Mouse (Mus musculus) embryonic facial prominence, embryonic 11.5 days (tissue): Measurements from ENCODE around the gene Farp2. TPM values are rescaled to one million over a fixed set of nuclear protein-coding genes. Genes with fewer than 3 reads are reported as not detected.

Experiments used
- ATAC-seq: fragments of 200-750 bp; cut with Nextera tagmentation; replicated peaks from 2 replicates; pipeline ENCODE4 v1.8.0; 2017; ENCODE audit warnings: low read depth; ENCODE audit not compliant: insufficient number of reproducible peaks, low FRiP score, low TSS enrichment
- DNase-seq: peaks from one replicate; pipeline ENCODE4 v3.0.0-alpha.2; 2015; ENCODE audit warnings: low spot score
- H3K27ac ChIP-seq: fragments of 300-500 bp; sonication (generic); replicated peaks from 2 replicates; pipeline ENCODE4 v1.5.1; 2014; ENCODE audit warnings: mild to moderate bottlenecking, low read depth, low read length, control low read depth
- H3K27me3 ChIP-seq: fragments of 300-500 bp; sonication (generic); 2 replicates; pipeline ENCODE4 v1.6.1; 2014; ENCODE audit warnings: mild to moderate bottlenecking, low read length, moderate library complexity, mixed read lengths; ENCODE audit not compliant: control insufficient read depth, insufficient read depth
- H3K36me3 ChIP-seq: fragments of 300-500 bp; sonication (generic); replicated peaks from 2 replicates; pipeline ENCODE4 v1.6.1; 2014; ENCODE audit warnings: low read depth, mild to moderate bottlenecking, low read length, moderate library complexity, mixed read lengths; ENCODE audit not compliant: control insufficient read depth, insufficient read depth
- H3K4me1 ChIP-seq: fragments of 300-500 bp; sonication (generic); 2 replicates; pipeline ENCODE4 v1.6.1; 2014; ENCODE audit warnings: low read length, mixed read lengths; ENCODE audit not compliant: control insufficient read depth, insufficient read depth
- H3K4me2 ChIP-seq: fragments of 300-500 bp; sonication (generic); 2 replicates; pipeline ENCODE4 v1.6.1; 2014; ENCODE audit warnings: low read depth, mild to moderate bottlenecking, control low read depth, low read length, moderate library complexity
- H3K4me3 ChIP-seq: fragments of 300-500 bp; sonication (generic); 2 replicates; pipeline ENCODE4 v1.5.1; 2014; ENCODE audit warnings: low read depth, low read length, control low read depth
- H3K9ac ChIP-seq: fragments of 300-500 bp; sonication (generic); replicated peaks from 2 replicates; pipeline ENCODE4 v1.6.1; 2014; ENCODE audit warnings: mild to moderate bottlenecking, control low read depth, low read length
- H3K9me3 ChIP-seq: fragments of 300-500 bp; sonication (generic); replicated peaks from 2 replicates; pipeline ENCODE4 v1.6.1; 2016; ENCODE audit warnings: mild to moderate bottlenecking, low read length, inconsistent platforms, mixed read lengths; ENCODE audit not compliant: control insufficient read depth
- WGBS: fragments of 180-500 bp; shearing (Covaris S2); extraction: QIAGEN DNeasy Blood & Tissue Kit; methylation state at CpG from one replicate; pipeline ENCODE4 v1.1.7; 2014; 5-methylcytosine and 5-hydroxymethylcytosine counted together
- polyA plus RNA-seq: library from polyadenylated mRNA; unstranded; fragments of >200 nt; fragmentation: Nextera tagmentation; extraction: Ambion mirVana; gene quantifications from 2 replicates; pipeline ENCODE4 v1.2.1, GENCODE M21; 2014

The Farp2 gene
- polyA plus RNA-seq, 1 experiment from 2014 or later: 6.9 TPM

DNA sequence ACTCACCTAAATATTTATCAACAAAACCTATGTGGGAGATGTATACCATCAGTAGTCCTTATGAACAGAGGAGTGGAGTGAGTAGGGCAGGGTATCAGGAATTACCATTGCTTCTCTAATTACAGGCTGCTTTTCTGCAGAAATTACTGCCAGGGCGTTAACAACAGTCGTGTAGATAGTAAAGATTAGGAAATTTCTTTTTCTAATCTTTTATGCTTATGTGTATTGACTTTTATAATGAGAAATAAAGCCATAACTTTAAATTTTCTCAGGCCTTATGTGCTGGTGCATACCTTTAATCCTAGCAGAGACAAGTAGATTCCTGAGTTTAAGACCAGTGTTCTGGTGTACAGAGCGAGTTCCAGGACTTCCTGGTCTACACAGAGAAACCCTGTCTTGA, 52.9 kb downstream of the Farp2 start:
- WGBS: 92% methylated on average over 3 of the region's 3 CpGs
- Histone ChIP-seq H3K4me3 (no peak overlapping the region), H3K4me1 (no peaks in the 10 kb centered on the region), H3K9me3 (no peaks in the 10 kb centered on the region), H3K27ac (no peak overlapping the region), H3K4me2 (no peak overlapping the region), H3K9ac (no peak overlapping the region), H3K36me3 (no peaks in the 10 kb centered on the region), H3K27me3 (no peaks in the 10 kb centered on the region)
- no peak for DNase-seq
- no peak for ATAC-seq

DNA sequence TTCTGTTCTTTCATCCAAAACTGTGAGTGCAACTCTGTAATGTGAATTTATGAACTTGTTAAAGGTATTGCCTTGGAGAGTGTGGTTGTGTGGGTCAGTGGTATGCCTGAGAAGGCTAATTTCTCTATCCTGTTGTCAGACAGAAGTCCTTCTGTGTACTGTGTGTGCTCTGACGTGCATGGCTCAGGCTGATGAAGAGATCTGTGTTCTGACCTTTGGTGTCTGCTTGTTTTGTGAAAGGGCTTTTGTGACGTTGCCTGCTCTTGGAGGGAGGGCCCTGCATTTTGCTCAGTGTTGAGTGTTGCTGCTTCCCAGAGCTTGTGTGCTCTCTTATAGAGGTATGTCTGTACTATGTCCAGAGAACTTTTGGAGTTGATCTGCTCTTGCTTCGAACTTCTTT, 55.1 kb downstream of the Farp2 start:
- Histone ChIP-seq H3K36me3 (no peaks in the 10 kb centered on the region), H3K4me2 (no peak overlapping the region), H3K9ac (no peak overlapping the region), H3K9me3 (no peaks in the 10 kb centered on the region), H3K27me3 (no peaks in the 10 kb centered on the region), H3K27ac (no peak overlapping the region), H3K4me3 (no peak overlapping the region), H3K4me1 (no peaks in the 10 kb centered on the region)
- 49% methylated on average over 3 of the region's 3 CpGs for WGBS
- no peak for DNase-seq
- no peak for ATAC-seq

DNA sequence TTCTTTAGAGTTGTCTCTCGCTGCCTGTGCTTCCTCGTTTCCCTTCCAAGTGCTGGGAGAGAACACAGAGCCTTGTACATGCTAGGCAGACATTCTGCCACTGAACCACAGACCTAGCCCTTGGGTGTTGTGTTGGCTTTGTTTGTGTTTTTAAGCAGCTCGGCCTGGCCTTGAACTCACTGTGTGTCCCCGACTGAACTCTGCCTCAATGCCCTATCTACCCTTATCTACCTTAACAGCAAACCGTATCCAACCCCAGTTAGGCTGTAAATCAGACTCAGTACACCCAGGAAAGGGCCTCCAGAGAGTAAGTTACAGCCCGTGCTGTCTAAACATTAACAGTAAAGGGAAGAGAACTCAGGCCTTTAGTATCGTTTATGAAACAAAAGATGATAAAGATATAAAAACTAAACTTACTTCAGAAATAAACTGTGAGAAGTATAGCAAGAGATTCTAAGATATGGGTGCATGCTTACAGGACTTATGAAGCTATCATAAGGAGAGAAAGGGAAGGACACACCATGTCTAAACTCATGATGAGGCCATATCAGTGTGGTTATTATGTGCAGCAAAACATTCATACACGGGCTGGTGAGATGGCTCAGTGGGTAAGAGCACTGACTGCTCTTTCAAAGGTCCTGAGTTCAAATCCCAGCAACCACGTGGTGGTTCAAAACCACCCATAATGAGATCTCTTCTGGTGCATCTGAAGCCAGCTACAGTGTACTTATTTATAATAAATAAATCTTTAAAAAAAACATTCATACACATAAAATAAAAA, 56.0 kb downstream of the Farp2 start:
- no peak overlapping the region for H3K9ac ChIP-seq
- H3K4me1 ChIP-seq: no peaks in the 10 kb centered on the region
- H3K27me3 ChIP-seq: no peaks in the 10 kb centered on the region
- H3K4me3 ChIP-seq: no peak overlapping the region
- ATAC-seq (no peak), DNase-seq (no peak)
- no peak overlapping the region for H3K27ac ChIP-seq
- no peaks in the 10 kb centered on the region for H3K9me3 ChIP-seq
- no peaks in the 10 kb centered on the region for H3K36me3 ChIP-seq
- 85% methylated on average over 9 of the region's 9 CpGs for whole genome bisulfite sequencing
- H3K4me2 ChIP-seq: no peak overlapping the region

DNA sequence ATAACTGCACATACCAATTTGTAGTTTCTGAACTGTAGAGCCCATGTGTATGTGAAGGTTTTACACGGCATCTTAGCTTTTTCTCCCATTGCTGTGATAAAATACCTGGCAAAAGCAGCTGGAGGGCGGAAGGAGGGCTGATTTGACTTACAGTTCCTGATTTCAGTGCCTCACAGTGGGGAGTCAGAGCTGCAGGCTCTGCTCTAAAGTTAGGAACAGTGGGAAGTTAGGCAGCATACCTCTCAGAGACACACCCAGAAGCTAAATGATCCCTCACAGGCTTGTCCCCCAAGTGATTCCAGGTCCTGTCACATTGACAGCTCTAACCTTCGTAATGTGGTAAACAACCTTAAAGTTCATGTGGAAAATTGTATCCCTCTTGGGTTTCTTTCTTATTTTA, 65.2 kb downstream of the Farp2 start:
- H3K9me3 ChIP-seq: no peaks in the 10 kb centered on the region
- H3K4me2 ChIP-seq: no peak overlapping the region
- H3K9ac ChIP-seq: no peak overlapping the region
- no peaks in the 10 kb centered on the region for H3K36me3 ChIP-seq
- 85% methylated on average over 3 of the region's 3 CpGs for WGBS
- no peak for ATAC-seq
- no peaks in the 10 kb centered on the region for H3K27me3 ChIP-seq
- no peak overlapping the region for H3K4me3 ChIP-seq
- no peak for DNase-seq
- no peaks in the 10 kb centered on the region for H3K4me1 ChIP-seq
- H3K27ac ChIP-seq: no peak overlapping the region

- Histone ChIP-seq H3K4me1 (no peaks in the 10 kb centered on the region), H3K27ac (no peak overlapping the region), H3K36me3 (no peaks in the 10 kb centered on the region), H3K4me2 (no peak overlapping the region), H3K9ac (no peak overlapping the region), H3K27me3 (no peaks in the 10 kb centered on the region), H3K4me3 (no peak overlapping the region), H3K9me3 (no peaks in the 10 kb centered on the region)
- WGBS: 82% methylated on average over 4 of the region's 4 CpGs
- ATAC-seq (no peak), DNase-seq (no peak)
Observed at GRCm38 (mm10) chr1:93577861-93578260, 66.0 kb downstream of the Farp2 start.

GRCm38 (mm10) chr1:93581545-93581944, 69.7 kb downstream of the Farp2 start:
- Histone ChIP-seq H3K4me2 (no peak overlapping the region), H3K4me1 (no peaks in the 10 kb centered on the region), H3K27ac (no peak overlapping the region), H3K27me3 (no peaks in the 10 kb centered on the region), H3K4me3 (no peak overlapping the region), H3K9me3 (no peaks in the 10 kb centered on the region), H3K9ac (no peak overlapping the region), H3K36me3 (no peaks in the 10 kb centered on the region)
- ATAC-seq (no peak), DNase-seq (no peak)
- 94% methylated on average over 7 of the region's 7 CpGs for WGBS

- no peaks in the 10 kb centered on the region for H3K27me3 ChIP-seq
- H3K36me3 ChIP-seq: no peaks in the 10 kb centered on the region
- H3K4me2 ChIP-seq: no peak overlapping the region
- no peak overlapping the region for H3K9ac ChIP-seq
- DNase-seq (no peak), ATAC-seq (no peak)
- H3K9me3 ChIP-seq: no peaks in the 10 kb centered on the region
- no peaks in the 10 kb centered on the region for H3K4me1 ChIP-seq
- no peak overlapping the region for H3K4me3 ChIP-seq
- WGBS: 69% methylated on average over 3 of the region's 3 CpGs
- H3K27ac ChIP-seq: no peak overlapping the region
Observed at GRCm38 (mm10) chr1:93588346-93588745, 76.5 kb downstream of the Farp2 start.

DNA sequence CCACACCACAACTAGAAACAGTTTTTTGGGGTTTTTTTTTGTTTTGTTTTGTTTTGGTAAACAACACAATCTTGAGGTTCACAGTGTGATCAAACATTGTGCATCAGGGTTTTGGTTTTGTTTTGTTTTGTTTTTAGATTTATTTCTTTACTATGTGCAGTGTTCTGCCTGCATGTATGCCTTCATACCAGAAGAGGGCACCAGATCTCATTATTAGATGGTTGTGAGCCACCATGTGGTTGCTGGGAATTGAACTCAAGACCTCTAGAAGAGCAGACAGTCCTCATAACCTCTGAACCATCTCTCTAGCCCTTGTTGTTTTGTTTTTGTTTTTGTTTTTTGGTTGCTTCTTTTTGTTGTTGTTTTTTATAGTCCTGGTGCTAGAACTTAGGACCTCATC, 82.1 kb downstream of the Farp2 start:
- H3K4me1 ChIP-seq: no peaks in the 10 kb centered on the region
- H3K27me3 ChIP-seq: no peaks in the 10 kb centered on the region
- no peak for ATAC-seq
- no peak for DNase-seq
- H3K4me2 ChIP-seq: no peak overlapping the region
- no peak overlapping the region for H3K9ac ChIP-seq
- H3K9me3 ChIP-seq: no peaks in the 10 kb centered on the region
- H3K4me3 ChIP-seq: no peak overlapping the region
- H3K27ac ChIP-seq: no peak overlapping the region
- no peaks in the 10 kb centered on the region for H3K36me3 ChIP-seq
